Mouse (Mus musculus) cerebellum, adult 2 months (tissue): ENCODE data around the gene Slc1a1.

ENCODE experiments used
- CTCF ChIP-seq: fragments of 200-500 bp; IDR thresholded peaks from 2 replicates; pipeline ENCODE4 v1.5.1; 2011; ENCODE audit warnings: low read depth, mild to moderate bottlenecking, control low read depth, low read length, moderate library complexity, borderline replicate concordance; ENCODE audit not compliant: insufficient read depth
- POLR2A ChIP-seq: fragments of 200-500 bp; IDR thresholded peaks from 2 replicates; pipeline ENCODE4 v1.6.1; 2011; ENCODE audit warnings: low read length, control low read depth, borderline replicate concordance; ENCODE audit not compliant: insufficient read depth

- TF ChIP-seq CTCF (no peak), POLR2A (no peak)
Observed at GRCm38 (mm10) chr19:28947311-28947710, 112.5 kb downstream of the Slc1a1 start.
